10 mouse cellular contexts compared by ENCODE assay signal in the genomic region with DNA sequence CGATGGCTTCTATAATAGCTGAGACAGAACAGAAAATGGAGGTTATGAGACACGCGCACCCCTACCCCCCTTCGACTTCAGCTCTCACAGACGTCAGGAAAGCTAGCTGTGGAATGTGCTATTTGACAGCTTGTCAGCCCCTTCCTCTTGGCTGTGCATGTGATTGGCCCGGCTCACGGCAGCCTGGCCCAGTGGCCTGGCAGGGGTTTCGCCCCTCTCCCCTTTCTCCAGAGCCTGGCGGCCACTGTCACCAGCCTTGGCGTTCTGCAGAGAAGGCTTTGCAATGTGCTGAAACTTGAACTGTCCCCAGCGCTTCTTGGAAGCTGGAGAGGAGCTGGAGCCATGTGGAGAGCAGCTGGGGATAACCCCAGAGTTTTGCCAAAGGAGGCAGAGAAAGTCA.
DNase-seq lines count a peak whose midpoint lies in the region; ATAC-seq and TF ChIP-seq lines count a peak whose summit lies in the region.
"Had no signal": no experiment of that assay in that cellular context is flagged by ENCODE, and none has a peak within 500 bp of the region (broad histone marks: within the 10 kb centered on the region; RNA-seq: fewer than 3 reads in every experiment).

No protein-coding gene starts in this region.

- H3K27me3 ChIP-seq in lung, embryonic 14.5 days (ENCODE audit: insufficient read depth, low read length) = no peaks in the 10 kb centered on the region
- H3K27me3 ChIP-seq in limb, embryonic 10.5 days (ENCODE audit: low read depth, poor library complexity, severe bottlenecking) = no peaks in the 10 kb centered on the region
- H3K27me3 ChIP-seq in stomach, postnatal 0 days (ENCODE audit: control insufficient read depth, insufficient read depth, low read length) = no peaks in the 10 kb centered on the region
- H3K27me3 ChIP-seq: neural tube, embryonic 13.5 days had no signal

- 15% methylated on average over 11 of the region's 11 CpGs for WGBS in lung, embryonic 14.5 days
- WGBS in lung, adult 2 months = 56% methylated on average over 11 of the region's 11 CpGs
- 35% methylated on average over 11 of the region's 11 CpGs for WGBS in limb, embryonic 10.5 days
- WGBS in stomach, postnatal 0 days = 48% methylated on average over 11 of the region's 11 CpGs

- peak; percentile 90 for ATAC-seq in lung, embryonic 14.5 days (ENCODE audit: insufficient read depth)
- ATAC-seq in stomach, postnatal 0 days (ENCODE audit: low FRiP score, low TSS enrichment) = no peak

- TF ChIP-seq EP300 in stomach, postnatal 0 days (optimal IDR thresholded peaks at IDR 0.05) = no peak

- H3K36me3 ChIP-seq in lung, embryonic 14.5 days (ENCODE audit: insufficient read depth) = no peaks in the 10 kb centered on the region
- no peaks in the 10 kb centered on the region for H3K36me3 ChIP-seq in limb, embryonic 10.5 days
- no peaks in the 10 kb centered on the region for H3K36me3 ChIP-seq in stomach, postnatal 0 days (ENCODE audit: control insufficient read depth, insufficient read depth, low read length)
- H3K36me3 ChIP-seq: liver, embryonic 13.5 days; neural tube, embryonic 13.5 days had no signal

- no peak for TF ChIP-seq CTCF in lung, embryonic 14.5 days (IDR thresholded peaks at IDR 0.05; ENCODE audit: low read depth)
- no peak for TF ChIP-seq CTCF in lung, adult 2 months (IDR thresholded peaks at IDR 0.05; ENCODE audit: insufficient read depth, low read length)
- TF ChIP-seq CTCF in stomach, postnatal 0 days (IDR thresholded peaks at IDR 0.05; ENCODE audit: low read depth) = no peak

- DNase-seq in lung, embryonic 14.5 days = peak; percentile 85
- DNase-seq in lung, adult 2 months = no peak
- peak; percentile 62 to 63 for DNase-seq in heart, adult 18-20 months
- DNase-seq in limb, embryonic 10.5 days (ENCODE audit: low spot score) = peak; percentile 43
- DNase-seq in stomach, postnatal 0 days (ENCODE audit: low spot score) = no peak
- DNase-seq in spleen, postnatal 10 days (ENCODE audit: low spot score in 2 of 2) = no peak
- no peak for DNase-seq in frontal cortex, postnatal 14 days (ENCODE audit: low spot score in 2 of 2)
- no peak for DNase-seq in left cerebral cortex, adult 11 months (ENCODE audit: low spot score)
- DNase-seq: liver, embryonic 13.5 days had no signal

- peak overlapping the region; percentile 35; the same call in 1 of the 2 replicates for H3K9ac ChIP-seq in lung, embryonic 14.5 days
- no peak overlapping the region for H3K9ac ChIP-seq in stomach, postnatal 0 days (ENCODE audit: low read length)
- H3K9ac ChIP-seq: liver, embryonic 13.5 days; neural tube, embryonic 13.5 days had no signal

- H3K4me2 ChIP-seq in lung, embryonic 14.5 days = peak overlapping the region; percentile 44
- no peak overlapping the region for H3K4me2 ChIP-seq in stomach, postnatal 0 days (replicated peaks; ENCODE audit: low read depth)
- H3K4me2 ChIP-seq: liver, embryonic 13.5 days; neural tube, embryonic 13.5 days had no signal

- peak overlapping the region; percentile 89 for H3K27ac ChIP-seq in lung, embryonic 14.5 days (ENCODE audit: low read depth)
- peak overlapping the region; percentile 68 for H3K27ac ChIP-seq in limb, embryonic 10.5 days
- peak overlapping the region; percentile 35; the same call in 1 of the 2 replicates for H3K27ac ChIP-seq in stomach, postnatal 0 days (replicated peaks)
- H3K27ac ChIP-seq: liver, embryonic 13.5 days; neural tube, embryonic 13.5 days had no signal

- TF ChIP-seq POLR2A in lung, adult 2 months (IDR thresholded peaks at IDR 0.05; ENCODE audit: borderline replicate concordance, extremely low read depth, low read depth, low read length) = no peak

- peaks cover 10% of the 10 kb centered on the region; the same call in 1 of the 2 replicates for H3K4me1 ChIP-seq in lung, embryonic 14.5 days (ENCODE audit: insufficient read depth)
- H3K4me1 ChIP-seq in lung, adult 2 months (ENCODE audit: control insufficient read depth, insufficient read depth, low read length) = peaks cover 3% of the 10 kb centered on the region; the same call in 1 of the 2 replicates
- H3K4me1 ChIP-seq in limb, embryonic 10.5 days = peaks cover 28% of the 10 kb centered on the region
- no peaks in the 10 kb centered on the region for H3K4me1 ChIP-seq in stomach, postnatal 0 days (replicated peaks; ENCODE audit: control insufficient read depth, insufficient read depth)
- H3K4me1 ChIP-seq: liver, embryonic 13.5 days had no signal

- no peak overlapping the region for H3K4me3 ChIP-seq in lung, embryonic 14.5 days (ENCODE audit: low read depth, low read length)
- no peak overlapping the region for H3K4me3 ChIP-seq in lung, adult 2 months (replicated peaks; ENCODE audit: extremely low read depth, low read depth, low read length)
- no peak overlapping the region for H3K4me3 ChIP-seq in limb, embryonic 10.5 days
- no peak overlapping the region for H3K4me3 ChIP-seq in stomach, postnatal 0 days (ENCODE audit: low read depth, low read length)
- H3K4me3 ChIP-seq: liver, embryonic 13.5 days; neural tube, embryonic 13.5 days had no signal

- no peaks in the 10 kb centered on the region for H3K9me3 ChIP-seq in lung, embryonic 14.5 days (ENCODE audit: low read depth, low read length)
- no peaks in the 10 kb centered on the region for H3K9me3 ChIP-seq in limb, embryonic 10.5 days (replicated peaks)
- H3K9me3 ChIP-seq in stomach, postnatal 0 days (ENCODE audit: control insufficient read depth, low read length) = no peaks in the 10 kb centered on the region
- H3K9me3 ChIP-seq: liver, embryonic 13.5 days; neural tube, embryonic 13.5 days had no signal

Comparison
In these comparisons a context has a peak if more than half of its experiments do, and no peak if none do; other contexts are left out.
1. DNase-seq: peak in lung, embryonic 14.5 days (single experiment), heart, adult 18-20 months (2 of 2) and limb, embryonic 10.5 days (single experiment); none in lung, adult 2 months (single experiment), stomach, postnatal 0 days (single experiment), spleen, postnatal 10 days (0 of 2), frontal cortex, postnatal 14 days (0 of 2) and left cerebral cortex, adult 11 months (single experiment).
2. H3K27ac ChIP-seq: peak in every context shown above with its lines; median percentile 89 in lung, embryonic 14.5 days; 68 in limb, embryonic 10.5 days; 35 in stomach, postnatal 0 days.